Comparison of ENCODE assay signal across 7 mouse cellular contexts in genomic region chr1:85793208-85794105, GRCm38 (mm10). TPM values are rescaled to one million over a fixed set of nuclear protein-coding genes. Genes with fewer than 3 reads are reported as not detected.
DNase-seq lines count a peak whose midpoint lies in the region; ATAC-seq lines count a peak whose summit lies in the region.

TSS of gene Cab39 (plus strand) at chr1:85793441.

- peak within 1 kb of the TSS; percentile 66 for H3K4me2 ChIP-seq in intestine, embryonic 16.5 days (ENCODE audit: low read depth, low read length)
- peak within 1 kb of the TSS; percentile 79 for H3K4me2 ChIP-seq in midbrain, embryonic 11.5 days

- H3K27me3 ChIP-seq in intestine, embryonic 16.5 days (replicated peaks; ENCODE audit: control insufficient read depth, insufficient read depth, low read length) = no peaks in the 10 kb centered on the region
- no peaks in the 10 kb centered on the region for H3K27me3 ChIP-seq in midbrain, embryonic 11.5 days (ENCODE audit: control insufficient read depth, insufficient read depth, low read length)

- peak; percentile 85 for ATAC-seq in intestine, embryonic 16.5 days
- peak; percentile 95 for ATAC-seq in midbrain, embryonic 11.5 days (ENCODE audit: low FRiP score)

- peaks cover 14% of the 10 kb centered on the region; the same call in 1 of the 2 replicates for H3K4me1 ChIP-seq in intestine, embryonic 16.5 days (ENCODE audit: control insufficient read depth, insufficient read depth, low read length)
- peaks cover 3% of the 10 kb centered on the region for H3K4me1 ChIP-seq in midbrain, embryonic 11.5 days (ENCODE audit: control insufficient read depth, insufficient read depth, low read length)

- H3K27ac ChIP-seq in intestine, embryonic 16.5 days (ENCODE audit: low read length) = peak within 1 kb of the TSS; percentile 93
- peak within 1 kb of the TSS; percentile 95 for H3K27ac ChIP-seq in midbrain, embryonic 11.5 days (ENCODE audit: low read depth, low read length)

- under 1% methylated on average over 94 of the region's 118 CpGs for WGBS in intestine, embryonic 16.5 days
- under 1% methylated on average over 91 of the region's 118 CpGs for WGBS in midbrain, embryonic 11.5 days

- H3K9ac ChIP-seq in intestine, embryonic 16.5 days (ENCODE audit: low read depth, low read length) = peak within 1 kb of the TSS; percentile 95
- peak within 1 kb of the TSS; percentile 98 for H3K9ac ChIP-seq in midbrain, embryonic 11.5 days (ENCODE audit: low read length)

- DNase-seq in adrenal gland, adult 2 months = peak; percentile 93
- DNase-seq in embryo, embryonic 11.5 days (ENCODE audit: low read depth, low spot score) = peak; percentile 84
- peak; percentile 80 to 89 for DNase-seq in gastrocnemius, postnatal 4 days (ENCODE audit: low spot score in 2 of 2)
- DNase-seq in left cerebral cortex, postnatal 36 days (ENCODE audit: low spot score in 2 of 2) = peak; percentile 87 to 94
- peak; percentile 99 for DNase-seq in midbrain, embryonic 11.5 days (ENCODE audit: low spot score, missing footprints)
- peak; percentile 85 for DNase-seq in skeletal muscle tissue, adult 2 months (ENCODE audit: low read depth, low spot score)

- H3K4me3 ChIP-seq in intestine, embryonic 16.5 days (ENCODE audit: low read length) = peak within 1 kb of the TSS; percentile 97
- H3K4me3 ChIP-seq in midbrain, embryonic 11.5 days (ENCODE audit: low read depth, low read length) = peak within 1 kb of the TSS; percentile 98

- no peaks in the 10 kb centered on the region for H3K9me3 ChIP-seq in intestine, embryonic 16.5 days (ENCODE audit: control insufficient read depth, low read length)
- H3K9me3 ChIP-seq in midbrain, embryonic 11.5 days (ENCODE audit: control insufficient read depth, low read length) = no peaks in the 10 kb centered on the region

- no peaks in the 10 kb centered on the region for H3K36me3 ChIP-seq in intestine, embryonic 16.5 days (ENCODE audit: control insufficient read depth, insufficient read depth, low read length)
- no peaks in the 10 kb centered on the region for H3K36me3 ChIP-seq in midbrain, embryonic 11.5 days (ENCODE audit: control insufficient read depth, insufficient read depth, low read length)

- intact Hi-C loops in left cerebral cortex, postnatal 36 days (cut with DNase I) = loop anchor here (1.0 to 5.0 kb wide), 2 partner anchors 49 to 271 kb away; partner anchors contain the start of gene Psmd1

RNA-seq across cellular contexts. Expression of gene Cab39, which starts in this region (rescaled TPM):
- 100 to 1,000 TPM; 124 TPM for total RNA-seq in adrenal gland, adult 2 months (2021)
- polyA plus RNA-seq in adrenal gland, adult 2 months (2012; rRNA removed) = 48.0 and 48.6 TPM in 2 replicates
- total RNA-seq in gastrocnemius, postnatal 4 days (2021) = 10 to 100 TPM; 75.5 to 75.6 TPM
- polyA plus RNA-seq in intestine, embryonic 16.5 days (2015; fragmentation: Nextera tagmentation; extraction: Ambion mirVana) = 14.4 and 22.9 TPM in 2 replicates
- total RNA-seq in left cerebral cortex, postnatal 36 days (2021) = 100 to 1,000 TPM; 150 to 163 TPM
- 68.0 and 69.0 TPM in 2 replicates for polyA plus RNA-seq in midbrain, embryonic 11.5 days (2014; fragmentation: Nextera tagmentation; extraction: Ambion mirVana)

Comparison
In these comparisons a context has a peak if more than half of its experiments do, and no peak if none do; other contexts are left out.
1. Peak in every context shown above with its lines: DNase-seq, ATAC-seq, H3K4me3 ChIP-seq and H3K27ac ChIP-seq.